Mouse (Mus musculus): ENCODE measurements around the gene Ankrd6. TPM values are rescaled to one million over a fixed set of nuclear protein-coding genes. Genes with fewer than 3 reads are reported as not detected.

Ankrd6 gene
- polyA plus RNA-seq, 1 experiment = 0.63 TPM

GRCm38 (mm10) chr4:32899051-32899450, 51.6 kb downstream of the Ankrd6 start:
- TF ChIP-seq MAX (IDR thresholded peaks at IDR 0.05) = no peak
- TF ChIP-seq FOSL1 (IDR thresholded peaks at IDR 0.05; ENCODE audit: insufficient read depth, low read length, poor library complexity, severe bottlenecking) = no peak
- no peak for TF ChIP-seq CEBPB (IDR thresholded peaks at IDR 0.05; ENCODE audit: low read depth)
- TF ChIP-seq CTCF (IDR thresholded peaks at IDR 0.05; ENCODE audit: control insufficient read depth, insufficient read depth, insufficient read length) = no peak
- no peak for TF ChIP-seq MYOD1 (IDR thresholded peaks at IDR 0.05; ENCODE audit: control insufficient read depth, insufficient read length, low read depth)
- no peak for TF ChIP-seq USF1 (IDR thresholded peaks at IDR 0.05; ENCODE audit: low read depth)
- TF ChIP-seq MYOG (IDR thresholded peaks at IDR 0.05; ENCODE audit: control insufficient read depth, extremely low read depth, insufficient read length) = no peak
- H3K4me3 ChIP-seq (ENCODE audit: insufficient read depth, poor library complexity, severe bottlenecking) = no peak overlapping the region

GRCm38 (mm10) chr4:32891341-32891740, 59.3 kb downstream of the Ankrd6 start:
- TF ChIP-seq CTCF (IDR thresholded peaks at IDR 0.05; ENCODE audit: control insufficient read depth, insufficient read depth, insufficient read length) (no peak), MYOG (IDR thresholded peaks at IDR 0.05; ENCODE audit: control insufficient read depth, extremely low read depth, insufficient read length) (no peak), MYOD1 (IDR thresholded peaks at IDR 0.05; ENCODE audit: control insufficient read depth, insufficient read length, low read depth) (no peak), FOSL1 (IDR thresholded peaks at IDR 0.05; ENCODE audit: insufficient read depth, low read length, poor library complexity, severe bottlenecking) (no peak), USF1 (IDR thresholded peaks at IDR 0.05; ENCODE audit: low read depth) (no peak), CEBPB (IDR thresholded peaks at IDR 0.05; ENCODE audit: low read depth) (no peak), MAX (IDR thresholded peaks at IDR 0.05) (no peak)
- no peaks in the 10 kb centered on the region for H3K79me3 ChIP-seq (ENCODE audit: low read depth)
- H3K4me3 ChIP-seq (ENCODE audit: insufficient read depth, poor library complexity, severe bottlenecking) = no peak overlapping the region
- H3K27me3 ChIP-seq (ENCODE audit: control insufficient read depth, insufficient read depth, insufficient read length) = no peaks in the 10 kb centered on the region
- no peaks in the 10 kb centered on the region for H3K36me3 ChIP-seq (ENCODE audit: control insufficient read depth, insufficient read depth)
- H3ac ChIP-seq (ENCODE audit: control insufficient read depth, insufficient read length, low read depth) = no peak overlapping the region
- no peaks in the 10 kb centered on the region for H3K79me2 ChIP-seq (ENCODE audit: control insufficient read depth, insufficient read depth)

More at GRCm38 (mm10) chr4:32899051-32899450, 51.6 kb downstream of the Ankrd6 start:
- Histone ChIP-seq H3K36me3 (ENCODE audit: control insufficient read depth, insufficient read depth) (no peaks in the 10 kb centered on the region), H3ac (ENCODE audit: control insufficient read depth, insufficient read length, low read depth) (no peak overlapping the region), H3K79me3 (ENCODE audit: low read depth) (no peaks in the 10 kb centered on the region), H3K27me3 (ENCODE audit: control insufficient read depth, insufficient read depth, insufficient read length) (no peaks in the 10 kb centered on the region), H3K79me2 (ENCODE audit: control insufficient read depth, insufficient read depth) (no peaks in the 10 kb centered on the region)

GRCm38 (mm10) chr4:32890735-32891098, 59.9 kb downstream of the Ankrd6 start:
- no peak overlapping the region for H3ac ChIP-seq (ENCODE audit: control insufficient read depth, insufficient read length, low read depth)
- TF ChIP-seq FOSL1 (IDR thresholded peaks at IDR 0.05; ENCODE audit: insufficient read depth, low read length, poor library complexity, severe bottlenecking) (no peak), CEBPB (IDR thresholded peaks at IDR 0.05; ENCODE audit: low read depth) (no peak), MAX (IDR thresholded peaks at IDR 0.05) (no peak), USF1 (IDR thresholded peaks at IDR 0.05; ENCODE audit: low read depth) (no peak), MYOD1 (IDR thresholded peaks at IDR 0.05; ENCODE audit: control insufficient read depth, insufficient read length, low read depth) (no peak), MYOG (IDR thresholded peaks at IDR 0.05; ENCODE audit: control insufficient read depth, extremely low read depth, insufficient read length) (no peak), CTCF (IDR thresholded peaks at IDR 0.05; ENCODE audit: control insufficient read depth, insufficient read depth, insufficient read length) (no peak)
- no peaks in the 10 kb centered on the region for H3K36me3 ChIP-seq (ENCODE audit: control insufficient read depth, insufficient read depth)
- H3K79me2 ChIP-seq (ENCODE audit: control insufficient read depth, insufficient read depth) = no peaks in the 10 kb centered on the region
- no peak overlapping the region for H3K4me3 ChIP-seq (ENCODE audit: insufficient read depth, poor library complexity, severe bottlenecking)
- no peaks in the 10 kb centered on the region for H3K79me3 ChIP-seq (ENCODE audit: low read depth)
- no peaks in the 10 kb centered on the region for H3K27me3 ChIP-seq (ENCODE audit: control insufficient read depth, insufficient read depth, insufficient read length)

GRCm38 (mm10) chr4:32889996-32890734, 60.5 kb downstream of the Ankrd6 start:
- Histone ChIP-seq H3K4me3 (ENCODE audit: insufficient read depth, poor library complexity, severe bottlenecking) (no peak overlapping the region), H3K79me3 (ENCODE audit: low read depth) (no peaks in the 10 kb centered on the region), H3K27me3 (ENCODE audit: control insufficient read depth, insufficient read depth, insufficient read length) (no peaks in the 10 kb centered on the region), H3ac (ENCODE audit: control insufficient read depth, insufficient read length, low read depth) (no peak overlapping the region), H3K36me3 (ENCODE audit: control insufficient read depth, insufficient read depth) (no peaks in the 10 kb centered on the region), H3K79me2 (ENCODE audit: control insufficient read depth, insufficient read depth) (no peaks in the 10 kb centered on the region)
- no peak for TF ChIP-seq MAX (IDR thresholded peaks at IDR 0.05)
- TF ChIP-seq CTCF (IDR thresholded peaks at IDR 0.05; ENCODE audit: control insufficient read depth, insufficient read depth, insufficient read length) = no peak
- no peak for TF ChIP-seq CEBPB (IDR thresholded peaks at IDR 0.05; ENCODE audit: low read depth)
- no peak for TF ChIP-seq MYOG (IDR thresholded peaks at IDR 0.05; ENCODE audit: control insufficient read depth, extremely low read depth, insufficient read length)
- no peak for TF ChIP-seq FOSL1 (IDR thresholded peaks at IDR 0.05; ENCODE audit: insufficient read depth, low read length, poor library complexity, severe bottlenecking)
- TF ChIP-seq MYOD1 (IDR thresholded peaks at IDR 0.05; ENCODE audit: control insufficient read depth, insufficient read length, low read depth) = no peak
- TF ChIP-seq USF1 (IDR thresholded peaks at IDR 0.05; ENCODE audit: low read depth) = no peak

GRCm38 (mm10) chr4:32889246-32889645, 61.4 kb downstream of the Ankrd6 start:
- H3K79me3 ChIP-seq (ENCODE audit: low read depth) = no peaks in the 10 kb centered on the region
- no peak for TF ChIP-seq CTCF (IDR thresholded peaks at IDR 0.05; ENCODE audit: control insufficient read depth, insufficient read depth, insufficient read length)
- no peak for TF ChIP-seq USF1 (IDR thresholded peaks at IDR 0.05; ENCODE audit: low read depth)
- TF ChIP-seq MAX (IDR thresholded peaks at IDR 0.05) = no peak
- no peak for TF ChIP-seq CEBPB (IDR thresholded peaks at IDR 0.05; ENCODE audit: low read depth)
- no peak for TF ChIP-seq MYOD1 (IDR thresholded peaks at IDR 0.05; ENCODE audit: control insufficient read depth, insufficient read length, low read depth)
- TF ChIP-seq FOSL1 (IDR thresholded peaks at IDR 0.05; ENCODE audit: insufficient read depth, low read length, poor library complexity, severe bottlenecking) = no peak
- no peak for TF ChIP-seq MYOG (IDR thresholded peaks at IDR 0.05; ENCODE audit: control insufficient read depth, extremely low read depth, insufficient read length)
- H3K27me3 ChIP-seq (ENCODE audit: control insufficient read depth, insufficient read depth, insufficient read length) = no peaks in the 10 kb centered on the region
- no peaks in the 10 kb centered on the region for H3K79me2 ChIP-seq (ENCODE audit: control insufficient read depth, insufficient read depth)
- no peaks in the 10 kb centered on the region for H3K36me3 ChIP-seq (ENCODE audit: control insufficient read depth, insufficient read depth)
- no peak overlapping the region for H3K4me3 ChIP-seq (ENCODE audit: insufficient read depth, poor library complexity, severe bottlenecking)
- H3ac ChIP-seq (ENCODE audit: control insufficient read depth, insufficient read length, low read depth) = no peak overlapping the region
